Mouse (Mus musculus) R1 (cell line): ENCODE measurements at regions not wholly inside any gene's neighbourhood (a gene's known extent, or its start where the extent isn't known, plus 50 kb on each side); places are given as distances from the start of the nearest gene placed in this dataset.
A peak's percentile ranks its signal among the peaks of the same experiment; 100 is the strongest.

ENCODE experiments used
- DNase-seq: peaks from one replicate; pipeline ENCODE4 v3.0.0-alpha.2; 2018; ENCODE audit warnings: low read depth, low spot score

DNA sequence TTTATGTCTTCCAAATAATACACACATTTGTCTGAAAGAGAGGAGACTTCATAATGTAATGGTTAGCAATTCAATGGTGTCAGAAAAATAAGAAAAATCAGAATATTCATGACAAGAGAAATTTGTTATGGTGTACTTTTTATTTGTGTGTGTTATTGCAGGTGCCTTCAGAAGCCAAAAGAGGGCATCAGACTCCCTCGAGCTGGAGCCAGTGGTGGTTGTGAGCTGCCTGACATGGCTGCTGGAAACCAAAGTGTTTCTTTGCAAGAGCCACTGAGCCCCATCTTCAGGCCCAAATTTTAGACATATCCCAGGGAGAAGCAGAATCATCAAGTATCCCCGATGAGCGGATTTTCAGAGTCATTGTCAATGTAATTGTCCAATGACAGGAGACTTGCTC lies 81.9 kb downstream of the Tm2d3 start:
- DNase-seq = peak; percentile 37

DNA sequence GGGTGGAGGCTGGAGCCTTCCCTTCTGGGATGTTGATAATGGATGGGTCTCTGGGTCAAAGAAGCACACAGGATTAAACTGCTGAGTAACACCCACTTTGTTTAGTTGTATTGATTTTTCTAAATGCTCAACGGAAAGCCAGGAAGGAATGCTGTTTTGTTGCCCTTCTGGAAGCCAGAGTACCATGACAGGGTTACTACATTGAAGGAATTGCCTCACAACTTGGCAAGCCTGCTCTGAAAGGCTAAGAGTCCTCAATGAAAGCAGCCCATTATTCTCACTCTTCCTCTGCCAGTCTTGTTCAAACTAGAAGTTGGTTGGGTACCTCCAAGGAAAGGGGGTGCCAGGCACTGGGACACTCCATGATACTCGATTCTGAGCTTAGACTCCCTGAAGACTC lies 83.0 kb downstream of the Tm2d3 start:
- no peak for DNase-seq

DNA sequence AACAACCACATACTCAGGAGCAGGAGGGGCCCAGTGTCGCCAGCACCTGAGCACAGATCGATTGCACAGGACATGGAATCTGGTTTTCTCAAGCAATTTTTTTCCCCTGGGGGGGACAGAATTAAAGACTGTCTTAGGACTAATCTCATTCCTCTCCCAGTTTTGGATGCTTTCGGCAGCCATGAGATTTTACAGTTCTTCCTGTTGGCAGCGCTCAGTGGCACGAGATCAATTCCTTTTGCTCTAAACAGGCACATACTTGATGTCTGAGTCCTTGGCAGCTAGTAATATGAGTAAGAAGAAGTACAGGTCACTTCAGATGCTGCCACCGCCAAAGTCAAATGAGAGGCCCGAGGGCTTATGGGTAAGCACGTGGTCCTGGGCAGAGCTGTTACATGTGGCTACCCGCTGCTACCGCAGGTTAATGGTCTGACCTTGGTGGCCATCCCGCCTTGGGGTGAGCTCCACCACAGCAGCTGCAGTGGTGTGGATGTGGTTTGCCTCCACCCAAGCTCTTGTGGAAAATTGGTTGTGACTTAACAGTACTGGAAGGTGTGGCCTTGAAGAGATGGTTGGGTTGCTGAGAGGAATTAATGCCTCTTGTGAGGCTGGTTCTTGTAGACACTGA lies 83.5 kb downstream of the Tm2d3 start:
- DNase-seq = no peak

DNA sequence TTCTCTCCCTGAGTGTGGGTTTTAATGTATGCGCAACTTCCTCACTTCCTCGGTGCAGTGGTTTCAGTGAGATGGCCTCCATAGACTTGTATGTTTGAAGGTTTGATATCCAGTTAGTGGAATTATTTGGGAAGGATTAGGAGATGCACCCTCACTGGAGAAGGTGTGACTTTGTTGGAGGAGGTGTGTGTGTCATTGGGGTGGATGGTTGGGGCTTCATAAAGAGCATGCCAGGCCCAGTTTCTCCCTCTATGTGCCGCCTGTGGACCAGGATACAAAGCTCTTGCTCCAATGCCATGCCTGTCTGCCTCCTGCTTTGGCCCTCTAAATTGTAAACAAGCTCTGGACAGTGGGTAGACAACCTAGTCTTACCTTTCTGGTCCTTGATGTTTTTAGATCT lies 84.0 kb downstream of the Tm2d3 start:
- DNase-seq = no peak

DNA sequence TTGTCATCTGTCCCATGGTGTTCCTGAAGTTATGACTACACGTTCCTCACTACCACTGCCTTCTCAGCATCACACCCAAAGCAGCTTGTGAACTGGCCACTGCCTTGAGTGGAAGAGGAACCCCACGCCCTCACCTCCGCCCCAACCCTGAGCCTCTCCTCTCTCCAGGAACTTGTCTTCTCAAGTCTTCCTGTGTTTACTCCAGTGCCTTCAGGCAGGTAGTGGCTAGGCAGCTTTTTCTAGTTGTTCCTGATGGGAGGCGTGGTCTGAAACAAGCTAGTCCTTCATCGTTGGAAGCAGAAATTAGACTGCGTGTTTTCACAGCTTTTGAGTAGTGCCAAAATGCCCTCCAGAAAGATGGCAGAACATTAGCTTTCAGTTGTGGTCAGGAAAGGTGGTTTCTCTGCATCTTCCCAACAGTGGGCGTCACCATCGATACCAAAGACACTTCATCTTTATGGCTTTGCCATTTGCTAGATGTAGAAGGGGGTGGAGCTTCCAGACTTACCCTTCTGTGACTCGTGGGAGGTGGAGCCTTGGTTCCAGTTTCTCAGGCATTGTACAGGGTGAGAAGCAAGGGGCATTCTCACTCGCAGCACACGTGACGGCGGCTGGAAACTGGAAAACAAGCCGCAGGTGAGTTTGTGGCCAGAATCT lies 81.7 kb upstream of the Pcsk6 start:
- DNase-seq = peak; percentile 80

DNA sequence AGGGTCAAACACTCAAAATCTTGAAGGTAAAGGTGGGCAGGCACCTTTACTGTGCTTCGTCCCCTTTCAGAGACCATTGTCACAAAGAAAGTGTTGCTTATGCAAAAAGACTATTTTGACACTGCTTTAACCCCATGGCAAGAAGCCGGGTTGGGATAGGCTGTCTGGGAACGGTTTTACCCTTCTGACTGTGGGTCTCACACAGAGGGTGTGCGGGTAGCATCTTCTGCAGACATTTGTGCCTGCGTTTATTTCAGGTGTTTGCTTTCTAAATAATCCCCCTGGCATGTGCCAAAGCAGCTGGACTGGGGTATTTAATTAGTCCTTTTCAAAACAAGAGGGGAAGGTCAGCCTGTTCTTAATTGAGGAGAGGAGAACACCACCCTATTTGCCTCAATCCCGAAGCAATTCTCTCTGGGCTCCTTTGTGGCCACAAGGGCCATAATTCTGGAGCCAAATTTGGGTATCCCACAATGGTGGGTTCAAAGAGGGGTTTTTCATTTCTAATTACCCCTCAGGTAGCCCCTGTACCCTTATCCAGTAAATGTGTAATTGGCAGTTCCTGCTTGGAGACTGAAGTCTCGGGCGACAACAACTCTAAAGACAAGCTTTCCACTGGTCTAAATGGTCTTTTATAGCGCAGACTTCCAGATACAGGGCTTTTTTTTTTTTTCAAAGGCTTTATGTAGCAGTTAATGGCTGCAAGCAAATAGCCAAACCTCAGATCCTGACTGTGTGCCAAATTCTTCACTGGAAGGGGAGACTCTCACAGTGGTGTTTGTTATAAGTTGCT lies 80.8 kb upstream of the Pcsk6 start:
- DNase-seq = no peak

DNA sequence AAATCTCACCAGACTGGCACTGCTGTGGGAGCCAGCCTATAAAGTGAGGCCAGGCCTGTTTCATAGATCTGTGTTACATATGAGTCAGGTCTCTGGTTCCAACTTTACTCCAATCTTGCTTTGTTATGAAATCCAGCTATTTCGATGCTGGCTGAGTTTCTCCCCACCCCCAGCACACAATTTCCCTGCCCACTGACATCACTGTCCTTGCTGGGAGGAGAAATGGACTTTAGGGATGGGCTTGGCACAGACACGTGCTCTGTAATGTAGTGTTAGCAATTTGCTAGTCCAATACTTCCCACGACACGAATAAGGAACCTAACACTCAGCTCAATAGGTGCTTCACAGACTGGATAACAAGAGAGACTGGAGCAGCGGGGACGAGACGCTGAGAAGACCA lies 79.5 kb upstream of the Pcsk6 start:
- DNase-seq = no peak

DNA sequence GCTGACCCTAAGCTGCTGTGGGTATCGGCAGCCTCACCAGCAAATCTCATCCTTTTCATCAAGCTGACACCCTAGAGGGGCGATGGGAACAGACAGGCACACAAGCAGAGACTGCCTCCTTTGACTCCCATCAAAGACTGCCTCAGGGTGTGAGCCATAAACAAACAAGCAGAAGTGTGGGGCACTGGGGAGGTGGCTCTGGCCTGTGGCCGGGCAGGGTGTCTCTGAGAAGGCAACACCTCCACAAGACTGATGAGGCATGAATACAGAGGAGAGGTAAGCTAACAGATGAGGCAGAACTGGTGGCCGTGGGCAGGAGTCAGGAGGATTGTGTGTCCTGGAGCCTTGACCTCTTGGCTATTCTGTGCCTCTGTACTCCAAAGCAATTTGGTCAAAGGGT lies 77.8 kb upstream of the Pcsk6 start:
- DNase-seq = no peak

DNA sequence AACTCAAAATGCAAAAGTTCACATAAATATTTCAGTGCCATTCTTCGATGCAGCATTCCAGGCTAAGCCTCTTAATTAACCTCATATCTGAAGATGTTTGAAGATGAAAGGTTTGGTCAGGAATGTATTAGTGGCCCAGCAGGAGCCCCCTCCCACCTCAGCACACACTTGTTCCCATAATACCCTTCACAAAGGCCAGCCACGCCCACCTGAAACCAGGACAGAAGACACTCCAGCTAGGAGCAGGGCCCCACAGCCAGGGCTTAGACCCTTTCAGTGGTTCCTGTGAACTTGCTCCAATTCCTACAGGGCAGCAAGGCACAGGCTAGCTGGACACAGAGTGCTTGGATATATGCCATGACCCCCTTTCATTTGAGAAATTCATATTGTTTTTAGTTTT lies 74.6 kb upstream of the Pcsk6 start:
- DNase-seq = peak; percentile 70

DNA sequence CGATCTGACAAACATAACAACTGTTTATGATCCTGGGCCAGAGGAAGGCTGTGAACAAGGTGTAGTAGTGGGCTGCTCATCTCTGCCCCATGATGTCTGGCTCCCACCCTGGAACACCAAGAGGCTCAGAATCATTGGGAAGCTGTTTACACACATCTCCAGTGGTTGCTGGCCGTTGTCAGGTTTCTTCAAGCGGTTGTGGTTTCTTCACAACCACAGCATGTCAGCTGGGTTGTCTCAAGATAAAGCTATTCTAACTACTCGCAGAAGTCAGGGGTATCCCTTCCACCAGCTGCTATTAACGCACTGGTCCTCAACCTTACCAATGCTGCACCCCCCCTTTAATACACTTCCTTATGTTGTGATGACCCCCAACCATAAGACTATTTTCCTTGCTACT lies 73.7 kb upstream of the Pcsk6 start:
- DNase-seq = no peak

DNA sequence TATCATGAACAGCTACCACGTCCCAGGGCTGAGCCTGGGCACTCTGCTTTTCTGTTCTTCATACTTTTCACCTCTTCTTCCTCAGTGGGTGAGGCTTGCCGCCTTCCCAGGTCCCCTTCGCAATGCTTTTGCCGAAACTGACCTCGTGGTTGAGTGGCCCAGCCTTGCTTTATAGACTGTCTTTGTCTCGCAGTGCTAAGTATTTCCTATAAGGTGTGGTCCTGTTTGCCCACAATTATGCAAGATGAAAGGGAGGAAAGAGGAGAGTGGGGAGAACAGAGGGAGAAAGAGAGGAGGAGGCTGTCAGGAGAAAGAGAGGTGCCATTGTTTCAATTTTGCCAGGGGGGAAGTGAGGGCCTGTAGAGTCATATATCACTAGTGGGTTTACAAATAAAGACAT lies 71.3 kb upstream of the Pcsk6 start:
- DNase-seq = no peak

DNA sequence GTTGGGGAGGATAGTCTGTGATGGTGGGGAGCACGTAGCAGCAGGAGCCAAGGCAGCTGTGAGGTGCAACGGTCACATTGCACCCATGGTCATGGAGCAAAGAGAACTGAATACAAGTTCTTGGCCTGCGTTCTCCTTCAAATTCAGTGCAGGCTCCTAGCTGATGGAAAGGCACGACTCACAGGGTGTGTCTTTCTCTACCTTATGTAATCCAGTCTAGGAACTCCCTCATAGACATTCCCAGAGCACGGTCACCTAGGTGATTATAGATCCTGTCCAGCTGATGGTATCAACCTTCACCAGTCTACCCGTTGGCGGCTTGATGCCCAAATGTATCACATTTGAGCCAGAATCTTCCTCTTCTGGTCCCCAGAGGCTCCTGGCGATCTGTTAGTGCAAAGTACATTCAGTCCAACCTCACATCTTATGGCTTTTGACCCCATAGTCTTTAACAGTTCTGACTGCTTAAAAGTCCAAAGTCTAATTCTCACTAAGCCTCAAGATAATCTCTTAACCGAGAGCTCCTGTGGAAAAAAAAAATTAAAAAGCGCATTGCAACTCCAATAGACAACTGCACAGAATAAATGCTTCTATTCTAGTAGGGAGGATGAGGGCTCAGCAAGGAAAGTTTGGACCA lies 69.2 kb upstream of the Pcsk6 start:
- DNase-seq = no peak

DNA sequence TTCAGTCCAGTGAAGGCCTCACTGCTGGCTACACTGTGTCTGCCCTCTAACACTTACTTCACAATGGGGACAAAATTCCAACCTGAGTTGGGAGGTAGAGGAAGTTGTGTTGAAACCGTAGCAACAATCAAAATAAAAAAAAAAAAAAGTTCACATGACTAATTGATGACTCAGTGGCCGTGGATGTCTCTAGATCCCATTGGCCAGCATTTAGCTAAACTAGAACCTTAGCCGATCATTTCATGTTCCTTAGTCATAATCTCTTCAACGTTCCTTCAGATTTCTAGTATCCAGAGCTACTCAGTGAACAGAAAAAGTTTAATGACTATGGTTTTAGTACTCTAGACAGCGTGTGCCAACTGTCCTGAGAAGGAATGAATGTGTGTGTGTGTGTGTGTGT lies 59.2 kb upstream of the Pcsk6 start:
- no peak for DNase-seq

DNA sequence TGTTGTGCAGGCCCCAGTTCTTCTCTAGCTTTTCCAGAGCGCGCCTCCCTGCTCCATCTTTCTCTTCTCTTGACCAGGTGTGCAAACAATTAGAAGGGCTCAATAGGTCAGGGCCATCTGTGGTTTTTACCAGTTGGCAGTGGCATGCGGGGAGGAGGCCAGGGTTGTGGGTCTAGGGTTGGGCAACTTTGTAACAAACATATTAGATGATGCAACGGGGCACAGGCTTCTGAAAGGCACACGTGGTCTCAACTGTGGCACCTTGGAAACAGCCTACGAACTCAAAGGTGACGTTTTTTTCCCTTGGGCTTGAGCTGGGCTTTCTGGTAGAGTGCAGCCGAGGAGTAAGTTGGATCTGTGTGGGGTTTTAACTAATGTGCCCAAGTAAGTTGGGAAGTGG lies 58.7 kb upstream of the Pcsk6 start:
- no peak for DNase-seq

DNA sequence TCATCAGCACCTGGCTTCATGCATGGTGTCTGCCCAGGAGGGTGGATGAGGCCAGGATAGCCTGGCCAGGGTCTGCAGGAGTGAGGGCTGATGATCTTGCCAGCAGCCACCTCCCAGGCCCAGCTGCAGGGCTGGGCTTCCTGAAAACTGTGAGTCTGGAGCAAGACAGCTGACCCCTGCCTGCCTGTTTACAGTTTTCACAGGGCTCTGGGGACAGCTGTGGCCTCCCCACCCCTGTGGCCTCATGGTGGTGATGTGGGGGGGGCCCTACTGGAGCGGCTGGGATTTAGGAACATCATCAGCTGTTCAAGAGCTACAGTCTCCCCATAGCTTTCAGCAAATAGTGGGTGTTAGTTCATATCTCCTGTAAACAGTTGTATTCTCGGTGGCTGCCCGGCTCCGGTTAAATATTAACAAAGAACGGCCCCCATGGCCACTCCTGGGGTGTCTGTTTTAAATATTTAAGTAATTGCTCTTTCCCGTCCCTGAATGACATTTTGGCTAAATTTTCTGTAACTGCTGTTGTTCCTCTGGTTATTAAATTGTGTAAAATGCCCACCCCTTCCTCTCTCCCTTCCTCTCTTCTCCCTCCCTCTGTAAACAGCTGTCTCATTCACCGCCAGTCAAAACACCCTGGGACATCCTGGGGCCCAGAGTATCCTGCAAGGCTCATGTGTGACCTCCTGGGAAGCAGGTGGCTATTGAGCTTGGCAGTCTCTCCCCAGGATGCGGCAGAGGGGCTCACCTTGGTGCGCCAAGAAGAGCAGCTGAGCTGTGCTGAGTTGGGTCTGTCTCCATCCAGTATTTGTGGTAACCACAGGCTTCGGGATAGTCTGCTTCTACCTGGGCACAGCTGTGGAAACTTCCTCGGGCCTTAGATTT lies 57.9 kb upstream of the Pcsk6 start:
- DNase-seq = no peak
